Comparison of ENCODE assay signal across 22 mouse cellular contexts in the genomic region with DNA sequence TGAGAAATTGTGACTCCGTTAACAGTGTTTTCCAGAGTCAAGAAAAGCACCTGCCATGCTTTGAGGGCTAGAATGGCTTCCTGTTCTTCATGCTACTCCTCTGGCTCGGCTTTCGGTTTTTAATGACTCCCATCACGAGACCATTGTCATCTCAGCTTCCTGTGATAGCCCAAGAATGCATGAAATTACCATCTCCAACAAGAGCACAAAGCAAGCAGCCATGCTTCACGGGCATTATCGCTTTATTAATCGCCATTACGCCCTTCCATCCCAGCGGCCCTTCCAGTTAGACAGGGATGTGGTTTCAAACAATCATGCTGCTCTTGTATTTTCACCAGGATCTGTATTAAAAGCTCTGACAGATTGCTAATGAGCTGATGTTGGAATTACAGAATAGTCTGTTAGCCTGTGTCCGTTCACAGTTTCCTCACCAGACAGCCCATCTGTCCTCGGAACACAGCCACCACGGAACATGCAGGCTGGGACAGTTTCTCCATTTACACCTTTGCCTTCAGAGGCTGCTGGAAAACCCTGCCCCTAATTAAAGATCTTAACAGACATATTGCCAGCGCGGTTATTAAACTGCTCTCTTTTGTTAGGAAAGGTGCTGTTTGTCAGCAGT.
DNase-seq lines count a peak whose midpoint lies in the region; ATAC-seq lines count a peak whose summit lies in the region.
"Had no signal": no experiment of that assay in that cellular context is flagged by ENCODE, and none has a peak within 500 bp of the region (broad histone marks: within the 10 kb centered on the region; RNA-seq: fewer than 3 reads in every experiment).

No protein-coding gene starts in this region.

- H3K4me2 ChIP-seq in hindbrain, embryonic 14.5 days (replicated peaks) = no peak overlapping the region
- no peak overlapping the region for H3K4me2 ChIP-seq in forebrain, embryonic 12.5 days
- H3K4me2 ChIP-seq: heart, embryonic 13.5 days; limb, embryonic 15.5 days; midbrain, embryonic 13.5 days had no signal

- H3K36me3 ChIP-seq in hindbrain, embryonic 10.5 days = no peaks in the 10 kb centered on the region
- no peaks in the 10 kb centered on the region for H3K36me3 ChIP-seq in hindbrain, embryonic 14.5 days (replicated peaks; ENCODE audit: control insufficient read depth, insufficient read depth)
- H3K36me3 ChIP-seq in forebrain, embryonic 12.5 days (replicated peaks) = no peaks in the 10 kb centered on the region
- H3K36me3 ChIP-seq: heart, embryonic 13.5 days; limb, embryonic 15.5 days; midbrain, embryonic 13.5 days had no signal

- intact Hi-C loops in left cerebral cortex, postnatal 36 days (cut with DNase I) = no loop called here

- H3K9me3 ChIP-seq in hindbrain, embryonic 10.5 days = no peaks in the 10 kb centered on the region
- no peaks in the 10 kb centered on the region for H3K9me3 ChIP-seq in hindbrain, embryonic 14.5 days (ENCODE audit: control insufficient read depth, low read length)
- H3K9me3 ChIP-seq in forebrain, embryonic 12.5 days = no peaks in the 10 kb centered on the region
- H3K9me3 ChIP-seq: heart, embryonic 13.5 days; limb, embryonic 15.5 days; midbrain, embryonic 13.5 days had no signal

- WGBS in hindbrain, embryonic 10.5 days = 59% methylated on average over 14 of the region's 14 CpGs
- 29% methylated on average over 14 of the region's 14 CpGs for WGBS in hindbrain, embryonic 14.5 days
- WGBS in forebrain, embryonic 12.5 days = 61% methylated on average over 14 of the region's 14 CpGs

- H3K4me3 ChIP-seq in hindbrain, embryonic 10.5 days = no peak overlapping the region
- no peak overlapping the region for H3K4me3 ChIP-seq in hindbrain, embryonic 14.5 days (replicated peaks; ENCODE audit: low read length)
- no peak overlapping the region for H3K4me3 ChIP-seq in forebrain, embryonic 12.5 days (replicated peaks)
- H3K4me3 ChIP-seq: heart, embryonic 13.5 days; layer of hippocampus, adult 2 months; limb, embryonic 15.5 days; midbrain, embryonic 13.5 days; myocyte had no signal

- no peak overlapping the region for H3K27ac ChIP-seq in hindbrain, embryonic 10.5 days
- H3K27ac ChIP-seq in hindbrain, embryonic 14.5 days = no peak overlapping the region
- H3K27ac ChIP-seq in forebrain, embryonic 12.5 days = 0 out of 2 replicates have a peak overlapping the region, but pooled peaks have one; percentile 31
- H3K27ac ChIP-seq: heart, embryonic 13.5 days; layer of hippocampus, adult 2 months; limb, embryonic 15.5 days; midbrain, embryonic 13.5 days had no signal

- peaks cover 12% of the 10 kb centered on the region; the same call in 1 of the 2 replicates for H3K4me1 ChIP-seq in hindbrain, embryonic 10.5 days (replicated peaks)
- no peaks in the 10 kb centered on the region for H3K4me1 ChIP-seq in hindbrain, embryonic 14.5 days (replicated peaks; ENCODE audit: control insufficient read depth, insufficient read depth, low read length)
- peaks cover 6% of the 10 kb centered on the region; the same call in 1 of the 2 replicates for H3K4me1 ChIP-seq in forebrain, embryonic 12.5 days
- H3K4me1 ChIP-seq: heart, embryonic 13.5 days; limb, embryonic 15.5 days; midbrain, embryonic 13.5 days had no signal

- no peaks in the 10 kb centered on the region for H3K27me3 ChIP-seq in hindbrain, embryonic 10.5 days (ENCODE audit: insufficient read depth, poor library complexity, severe bottlenecking)
- H3K27me3 ChIP-seq in hindbrain, embryonic 14.5 days (ENCODE audit: control insufficient read depth, insufficient read depth, low read length) = no peaks in the 10 kb centered on the region
- H3K27me3 ChIP-seq in forebrain, embryonic 12.5 days = peaks cover 8% of the 10 kb centered on the region; the same call in 1 of the 2 replicates
- H3K27me3 ChIP-seq: limb, embryonic 15.5 days; midbrain, embryonic 13.5 days had no signal

- DNase-seq in hindbrain, embryonic 10.5 days (ENCODE audit: low spot score) = peak; percentile 18
- DNase-seq in hindbrain, embryonic 14.5 days (ENCODE audit: low spot score) = no peak
- DNase-seq in R1 (ENCODE audit: low read depth, low spot score) = peak; percentile 51
- peak; percentile 56 for DNase-seq in retina, embryonic 14.5 days (ENCODE audit: low spot score)
- no peak for DNase-seq in gastrocnemius, postnatal 25 days
- no peak for DNase-seq in left cerebral cortex, postnatal 36 days (ENCODE audit: low spot score in 2 of 2)
- DNase-seq: adrenal gland, postnatal 36 days; cerebellum, adult 2 months; kidney, adult 18-20 months; kidney, postnatal 10 days; right cerebral cortex, postnatal 14 days; spleen, adult 18-20 months; thymus, adult 18-20 months; thymus, postnatal 4 days had no signal

- no peak overlapping the region for H3K9ac ChIP-seq in hindbrain, embryonic 14.5 days
- H3K9ac ChIP-seq in forebrain, embryonic 12.5 days = no peak overlapping the region
- H3K9ac ChIP-seq: heart, embryonic 13.5 days; limb, embryonic 15.5 days; midbrain, embryonic 13.5 days had no signal

- no peak for ATAC-seq in hindbrain, embryonic 14.5 days (ENCODE audit: low FRiP score)
- peak; percentile 75; the same call in 1 of the 2 replicates for ATAC-seq in forebrain, embryonic 12.5 days (ENCODE audit: low FRiP score)
- ATAC-seq: activated CD4-positive, CD25-positive, alpha-beta regulatory T cell, adult 4 months; lung, postnatal 0 days; midbrain, embryonic 13.5 days had no signal

Comparison
In these comparisons a context has a peak if more than half of its experiments do, and no peak if none do; other contexts are left out.
1. DNase-seq: peak in hindbrain, embryonic 10.5 days (single experiment), R1 (single experiment) and retina, embryonic 14.5 days (single experiment); none in hindbrain, embryonic 14.5 days (single experiment), gastrocnemius, postnatal 25 days (single experiment) and left cerebral cortex, postnatal 36 days (0 of 2).